Mouse (Mus musculus) granulocyte monocyte progenitor cell, adult 5-6 weeks (primary cell): Measurements from ENCODE around the gene Hmgb2. TPM values are rescaled to one million over a fixed set of nuclear protein-coding genes. Genes with fewer than 3 reads are reported as not detected.
"Not testable (repeated sequence)": the region's sequence is repeated elsewhere in the genome, so short reads cannot be mapped to it uniquely, and the experiment has no call there.

Experiments used
- ATAC-seq: replicated peaks from 2 replicates; pipeline ENCODE4 v1.8.0; 2016; ENCODE audit warnings: mild to moderate bottlenecking, moderate TSS enrichment, inconsistent platforms; ENCODE audit not compliant: poor library complexity, severe bottlenecking
- total RNA-seq, 2 experiments: library from RNA; stranded (forward) in 1 of 2; stranded (reverse) in 1 of 2; fragments of 200-712, 200-1000 nt in 1 of 2; fragments of >200 nt in 1 of 2; fragmentation: Nextera tagmentation in 1 of 2; gene quantifications; 2 replicates each; pipeline ENCODE4 v1.2.3; 2014 to 2017

The Hmgb2 gene
- total RNA-seq (2014; fragmentation: Nextera tagmentation) (351 and 354 TPM in 2 replicates), total RNA-seq (2017) (469 and 554 TPM in 2 replicates)

- peak; percentile 94 for ATAC-seq
Observed at GRCm38 (mm10) chr8:57511316-57512118, at the start of gene Hmgb2. TSS of gene Hmgb2 (plus strand) at chr8:57511907.

- ATAC-seq, result peak; percentile 98
Observed at GRCm38 (mm10) chr8:57462839-57463238, 48.9 kb upstream of the Hmgb2 start.

GRCm38 (mm10) chr8:57463757-57464156 lies 48.0 kb upstream of the Hmgb2 start:
- ATAC-seq, result 0 out of 2 replicates have a peak, but pooled peaks have one; percentile 15

GRCm38 (mm10) chr8:57468624-57469023 lies 43.1 kb upstream of the Hmgb2 start:
- peak; percentile 65 for ATAC-seq

- ATAC-seq, result no peak
Observed at GRCm38 (mm10) chr8:57470863-57471262, 40.8 kb upstream of the Hmgb2 start.

- no peak for ATAC-seq
Observed at GRCm38 (mm10) chr8:57473751-57474150, 38.0 kb upstream of the Hmgb2 start.

GRCm38 (mm10) chr8:57478406-57478805 lies 33.3 kb upstream of the Hmgb2 start:
- peak; percentile 29 for ATAC-seq

GRCm38 (mm10) chr8:57479700-57480099 lies 32.0 kb upstream of the Hmgb2 start:
- ATAC-seq, result peak; percentile 90

GRCm38 (mm10) chr8:57480606-57481005 lies 31.1 kb upstream of the Hmgb2 start:
- ATAC-seq, result no peak

GRCm38 (mm10) chr8:57486491-57487440 lies 24.9 kb upstream of the Hmgb2 start:
- ATAC-seq, result peak; percentile 44

GRCm38 (mm10) chr8:57487441-57488155 lies 24.1 kb upstream of the Hmgb2 start, which contains the start of gene Sap30:
TSS of gene Sap30 (minus strand) at chr8:57487860.
- ATAC-seq, result peak; percentile 88

- peak; percentile 53 for ATAC-seq
Observed at GRCm38 (mm10) chr8:57488312-57488765, 23.4 kb upstream of the Hmgb2 start.

GRCm38 (mm10) chr8:57489366-57489765 lies 22.3 kb upstream of the Hmgb2 start:
- ATAC-seq, result no peak

- no peak for ATAC-seq
Observed at GRCm38 (mm10) chr8:57489896-57490295, 21.8 kb upstream of the Hmgb2 start.

- no peak for ATAC-seq
Observed at GRCm38 (mm10) chr8:57491873-57492272, 19.8 kb upstream of the Hmgb2 start.

- no peak for ATAC-seq
Observed at GRCm38 (mm10) chr8:57498494-57498846, 13.2 kb upstream of the Hmgb2 start.

GRCm38 (mm10) chr8:57498847-57499511 lies 12.7 kb upstream of the Hmgb2 start:
- 0 out of 2 replicates have a peak, but pooled peaks have one; percentile 35 for ATAC-seq

GRCm38 (mm10) chr8:57503641-57504040 lies 8.1 kb upstream of the Hmgb2 start:
- ATAC-seq, result peak; percentile 90

- ATAC-seq, result not testable (repeated sequence)
Observed at GRCm38 (mm10) chr8:57505500-57505899, 6.2 kb upstream of the Hmgb2 start.
